Comparison of ENCODE assay signal across 8 mouse cellular contexts in the genomic region with DNA sequence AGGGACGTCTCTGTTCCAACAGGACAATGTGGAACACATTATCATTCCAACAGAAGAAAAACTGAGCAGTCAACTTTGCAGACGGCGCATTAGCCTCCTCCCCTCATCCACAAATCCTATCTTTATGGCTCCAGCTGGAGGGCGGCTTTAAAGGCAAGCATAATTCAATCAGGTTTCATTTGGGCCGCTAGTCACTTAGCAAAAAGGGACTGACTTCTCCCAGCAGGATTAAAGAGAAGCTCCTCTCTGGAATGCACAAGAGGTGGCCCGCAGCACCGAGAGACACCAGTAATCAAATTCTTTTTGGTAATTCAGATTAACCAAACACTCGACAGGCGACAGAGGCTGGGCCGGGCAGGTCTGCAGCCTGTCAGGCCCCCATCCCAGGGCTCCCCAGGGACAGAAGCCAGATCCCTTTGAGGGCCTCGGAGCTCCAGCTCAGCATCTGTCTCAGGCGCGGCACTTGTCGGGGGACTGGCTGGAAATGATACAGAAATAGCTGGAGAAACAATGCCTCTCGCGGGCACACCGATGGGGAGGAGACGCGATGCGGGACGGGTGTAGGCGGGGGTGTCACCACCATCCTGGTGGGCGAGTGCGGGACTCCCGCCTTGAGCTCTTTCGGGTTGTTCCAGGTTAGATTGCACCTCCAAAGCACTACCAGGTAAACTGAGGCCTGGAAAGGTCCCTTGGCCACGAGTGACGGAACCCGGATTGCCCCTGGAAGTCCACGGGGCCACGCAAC. TPM values are rescaled to one million over a fixed set of nuclear protein-coding genes. Genes with fewer than 3 reads are reported as not detected.
DNase-seq lines count a peak whose midpoint lies in the region; ATAC-seq and TF ChIP-seq lines count a peak whose summit lies in the region.

No protein-coding gene starts in this region.

- no peak for TF ChIP-seq CTCF in bone marrow macrophage, adult 2 months (IDR thresholded peaks at IDR 0.05; ENCODE audit: low read depth, low read length)

- no peaks in the 10 kb centered on the region for H3K36me3 ChIP-seq in ES-E14 (ENCODE audit: control insufficient read depth, insufficient read depth, low read length, poor library complexity, severe bottlenecking)
- H3K36me3 ChIP-seq in hindbrain, embryonic 13.5 days = no peaks in the 10 kb centered on the region

- H3K27me3 ChIP-seq in hindbrain, embryonic 13.5 days = 0 out of 2 replicates have a peak, but pooled peaks cover 5% of the 10 kb centered on the region

- peak overlapping the region; percentile 85 for H3K9ac ChIP-seq in ES-E14 (ENCODE audit: insufficient read depth, low read depth, low read length, poor library complexity, severe bottlenecking)
- H3K9ac ChIP-seq in hindbrain, embryonic 13.5 days = peak overlapping the region; percentile 81

- under 1% methylated on average over 31 of the region's 31 CpGs for WGBS in hindbrain, embryonic 13.5 days

- peaks cover 15 to 27% of the 10 kb centered on the region in 2 experiments for H3K4me1 ChIP-seq in ES-E14 (ENCODE audit: control insufficient read depth in 2 of 2, insufficient read depth in 2 of 2, low read length in 2 of 2, poor library complexity in 1 of 2)
- no peaks in the 10 kb centered on the region for H3K4me1 ChIP-seq in bone marrow macrophage, adult 2 months (ENCODE audit: control insufficient read depth, insufficient read depth, low read length)
- H3K4me1 ChIP-seq in hindbrain, embryonic 13.5 days (replicated peaks) = peaks cover 24% of the 10 kb centered on the region

- peak overlapping the region; percentile 85 to 89 for H3K4me3 ChIP-seq in ES-E14 (ENCODE audit: insufficient read depth in 1 of 2, low read depth in 1 of 2, low read length in 2 of 2, poor library complexity in 1 of 2, severe bottlenecking in 1 of 2)
- peak overlapping the region; percentile 54 for H3K4me3 ChIP-seq in bone marrow macrophage, adult 2 months (ENCODE audit: insufficient read depth, low read length)
- H3K4me3 ChIP-seq in hindbrain, embryonic 13.5 days = peak overlapping the region; percentile 67

- TF ChIP-seq POLR2A in bone marrow macrophage, adult 2 months (IDR thresholded peaks at IDR 0.05; ENCODE audit: borderline replicate concordance, low read depth, low read length) = no peak

- H3K9me3 ChIP-seq in ES-E14 (ENCODE audit: control insufficient read depth, insufficient read depth, low read depth, low read length) = no peaks in the 10 kb centered on the region
- H3K9me3 ChIP-seq in hindbrain, embryonic 13.5 days = no peaks in the 10 kb centered on the region

- in situ Hi-C loops in ES-E14 (cut with MboI; ENCODE audit: low sequenced_read_pairs in 2 of 2, unreplicated experiment in 2 of 2) = loop anchor here in 1 of 2 experiments (5.0 kb wide), 1 partner anchor 48 kb away; no protein-coding TSS in a partner anchor

- ATAC-seq in hindbrain, embryonic 13.5 days (ENCODE audit: low FRiP score) = peak; percentile 47

- DNase-seq in ES-E14 (ENCODE audit: low read depth, low spot score) = no peak
- DNase-seq in frontal cortex, postnatal 36 days (ENCODE audit: low spot score in 2 of 2) = peak; percentile 58 to 61
- peak; percentile 49 to 63 for DNase-seq in left cerebral cortex, adult 18-20 months (ENCODE audit: low spot score in 2 of 2)
- DNase-seq in lung, postnatal 4 days = peak; percentile 24 to 66
- DNase-seq in right cerebral cortex, postnatal 4 days = peak; percentile 54
- no peak for DNase-seq in spleen, adult 12 weeks (ENCODE audit: low spot score)

- H3K4me2 ChIP-seq in hindbrain, embryonic 13.5 days = peak overlapping the region; percentile 93

- H3K27ac ChIP-seq in ES-E14 (ENCODE audit: insufficient read depth, low read depth, low read length, poor library complexity, severe bottlenecking) = no peak overlapping the region; the same call in 1 of the 2 replicates
- H3K27ac ChIP-seq in bone marrow macrophage, adult 2 months (ENCODE audit: insufficient read depth, low read depth, low read length) = no peak overlapping the region
- H3K27ac ChIP-seq in hindbrain, embryonic 13.5 days = peak overlapping the region; percentile 71

TF ChIP-seq in ES-E14, 5 proteins besides CTCF, POLR2A, EP300 and RAD21:
- TF ChIP-seq CHD2 (IDR thresholded peaks at IDR 0.05; ENCODE audit: low read depth, low read length) (no peak), HCFC1 (IDR thresholded peaks at IDR 0.05; ENCODE audit: borderline replicate concordance, insufficient read depth, low read length) (no peak), MAFK (IDR thresholded peaks at IDR 0.05; ENCODE audit: insufficient read depth, low read depth, low read length) (no peak), ZNF384 (IDR thresholded peaks at IDR 0.05; ENCODE audit: low read depth, low read length) (no peak), ZC3H11A (IDR thresholded peaks at IDR 0.05; ENCODE audit: borderline replicate concordance, low read depth, low read length) (no peak)

RNA-seq across cellular contexts. Expression of a gene that starts 0.8 kb away (rescaled TPM):
- 6.2 and 6.8 TPM in 2 replicates for total RNA-seq in ES-E14 (2012; rRNA removed)
- not detected in 2 replicates for polyA plus RNA-seq in bone marrow macrophage, adult 2 months (2012; ENCODE audit: insufficient read depth, insufficient read length, missing spikeins)
- polyA plus RNA-seq in hindbrain, embryonic 13.5 days (2015; fragmentation: Nextera tagmentation; extraction: Ambion mirVana) = 12.9 and 15.7 TPM in 2 replicates
- total RNA-seq in left cerebral cortex, adult 18-20 months (2021) = 10 to 100 TPM; 14.1 to 15.4 TPM

RNA-seq across cellular contexts. Expression of a gene that starts 20.3 kb away (rescaled TPM):
- total RNA-seq in ES-E14 (2012; rRNA removed) = 3.5 and 3.6 TPM in 2 replicates
- not detected in 2 replicates for polyA plus RNA-seq in bone marrow macrophage, adult 2 months (2012; ENCODE audit: insufficient read depth, insufficient read length, missing spikeins)
- polyA plus RNA-seq in hindbrain, embryonic 13.5 days (2015; fragmentation: Nextera tagmentation; extraction: Ambion mirVana) = 0.23 and 0.31 TPM in 2 replicates
- total RNA-seq in left cerebral cortex, adult 18-20 months (2021) = under 1 TPM; 0.81 to 0.91 TPM

RNA-seq across cellular contexts. Expression of a gene that starts 58.5 kb away (rescaled TPM):
- 1.2 and 2.2 TPM in 2 replicates for total RNA-seq in ES-E14 (2012; rRNA removed)
- not detected in 2 replicates for polyA plus RNA-seq in bone marrow macrophage, adult 2 months (2012; ENCODE audit: insufficient read depth, insufficient read length, missing spikeins)
- 34.1 and 34.8 TPM in 2 replicates for polyA plus RNA-seq in hindbrain, embryonic 13.5 days (2015; fragmentation: Nextera tagmentation; extraction: Ambion mirVana)
- 100 to 1,000 TPM; 102 to 105 TPM for total RNA-seq in left cerebral cortex, adult 18-20 months (2021)

Comparison
In these comparisons a context has a peak if more than half of its experiments do, and no peak if none do; other contexts are left out.
1. DNase-seq: peak in frontal cortex, postnatal 36 days (2 of 2), left cerebral cortex, adult 18-20 months (2 of 2), lung, postnatal 4 days (2 of 2) and right cerebral cortex, postnatal 4 days (single experiment); none in ES-E14 (single experiment) and spleen, adult 12 weeks (single experiment).
2. RNA of a gene that starts 58.5 kb away (total RNA-seq): 102 to 105 TPM in left cerebral cortex, adult 18-20 months; 1.2 to 2.2 TPM in ES-E14; every median in the first group is over 10 times any median in the second.
3. Peak in every context shown above with its lines, with median percentiles within 50 percentile points of each other: H3K4me3 ChIP-seq.